Comparison of ENCODE assay signal across 9 mouse cellular contexts in genomic region chr11:88404247-88404677, GRCm38 (mm10).
DNase-seq lines count a peak whose midpoint lies in the region; ATAC-seq lines count a peak whose summit lies in the region.
"Had no signal": no experiment of that assay in that cellular context is flagged by ENCODE, and none has a peak within 500 bp of the region (broad histone marks: within the 10 kb centered on the region; RNA-seq: fewer than 3 reads in every experiment).

No protein-coding gene starts in this region.

- H3K36me3 ChIP-seq in heart, embryonic 10.5 days, result peaks cover 16% of the 10 kb centered on the region
- H3K36me3 ChIP-seq in intestine, embryonic 14.5 days (ENCODE audit: control insufficient read depth, insufficient read depth, low read length), result peaks cover 5% of the 10 kb centered on the region; the same call in 1 of the 2 replicates
- no peaks in the 10 kb centered on the region for H3K36me3 ChIP-seq in neural tube, embryonic 13.5 days

- no peaks in the 10 kb centered on the region for H3K27me3 ChIP-seq in heart, embryonic 10.5 days (ENCODE audit: insufficient read depth, poor library complexity, severe bottlenecking)
- H3K27me3 ChIP-seq in intestine, embryonic 14.5 days (replicated peaks; ENCODE audit: control insufficient read depth, insufficient read depth, low read length), result no peaks in the 10 kb centered on the region
- H3K27me3 ChIP-seq in neural tube, embryonic 13.5 days, result no peaks in the 10 kb centered on the region

- 0 out of 2 replicates have a peak overlapping the region, but pooled peaks have one; percentile 18 for H3K4me3 ChIP-seq in heart, embryonic 10.5 days
- H3K4me3 ChIP-seq in intestine, embryonic 14.5 days (ENCODE audit: low read depth, low read length), result no peak overlapping the region
- H3K4me3 ChIP-seq in neural tube, embryonic 13.5 days, result no peak overlapping the region

- no peak overlapping the region for H3K9ac ChIP-seq in intestine, embryonic 14.5 days (ENCODE audit: low read length)
- peak overlapping the region; percentile 41 for H3K9ac ChIP-seq in neural tube, embryonic 13.5 days

- no peaks in the 10 kb centered on the region for H3K9me3 ChIP-seq in heart, embryonic 10.5 days
- no peaks in the 10 kb centered on the region for H3K9me3 ChIP-seq in intestine, embryonic 14.5 days (ENCODE audit: control insufficient read depth, low read length)
- no peaks in the 10 kb centered on the region for H3K9me3 ChIP-seq in neural tube, embryonic 13.5 days

- intact Hi-C loops in heart, postnatal 14 days (cut with DNase I), result no loop called here

- 56% methylated on average over 5 of the region's 5 CpGs for WGBS in heart, embryonic 10.5 days
- 46% methylated on average over 5 of the region's 5 CpGs for WGBS in intestine, embryonic 14.5 days
- WGBS in neural tube, embryonic 13.5 days, result 55% methylated on average over 5 of the region's 5 CpGs

- peak overlapping the region; percentile 85 for H3K27ac ChIP-seq in heart, embryonic 10.5 days
- peak overlapping the region; percentile 86 for H3K27ac ChIP-seq in intestine, embryonic 14.5 days (ENCODE audit: low read depth)
- H3K27ac ChIP-seq in neural tube, embryonic 13.5 days (replicated peaks), result peak overlapping the region; percentile 90

- no peak for DNase-seq in heart, embryonic 10.5 days (ENCODE audit: low spot score)
- DNase-seq in heart, postnatal 14 days, result no peak
- peak; percentile 72 for DNase-seq in ZHBTc4 (ENCODE audit: low read depth, low spot score)
- DNase-seq in intestine, embryonic 14.5 days (ENCODE audit: low spot score), result peak; percentile 73
- DNase-seq in adrenal gland, adult 2 months, result no peak
- no peak for DNase-seq in left cerebral cortex, adult 8-10 months (ENCODE audit: low spot score in 2 of 2)

- ATAC-seq in intestine, embryonic 14.5 days (replicated peaks; ENCODE audit: low FRiP score, low TSS enrichment, low read depth), result peak; percentile 68
- ATAC-seq in neural tube, embryonic 13.5 days (ENCODE audit: low read depth), result peak; percentile 28; the same call in 1 of the 2 replicates
- ATAC-seq in erythroid progenitor cell, adult 5-6 weeks (replicated peaks; ENCODE audit: low FRiP score, poor library complexity, severe bottlenecking), result no peak
- ATAC-seq: inflammation-experienced regulatory T-cells, adult 6 months had no signal

- peak overlapping the region; percentile 33 for H3K4me2 ChIP-seq in intestine, embryonic 14.5 days (ENCODE audit: low read length)
- H3K4me2 ChIP-seq in neural tube, embryonic 13.5 days, result 0 out of 2 replicates have a peak overlapping the region, but pooled peaks have one; percentile 30

- H3K4me1 ChIP-seq in heart, embryonic 10.5 days, result peaks cover 81% of the 10 kb centered on the region
- H3K4me1 ChIP-seq in intestine, embryonic 14.5 days (replicated peaks; ENCODE audit: control insufficient read depth, insufficient read depth, low read length), result peaks cover 50% of the 10 kb centered on the region
- peaks cover 93% of the 10 kb centered on the region for H3K4me1 ChIP-seq in neural tube, embryonic 13.5 days (replicated peaks)

Comparison
In these comparisons a context has a peak if more than half of its experiments do, and no peak if none do; other contexts are left out.
1. DNase-seq: peak in ZHBTc4 (single experiment) and intestine, embryonic 14.5 days (single experiment); none in heart, embryonic 10.5 days (single experiment), heart, postnatal 14 days (0 of 2), adrenal gland, adult 2 months (single experiment) and left cerebral cortex, adult 8-10 months (0 of 2).
2. Peak in every context shown above with its lines, with median percentiles within 50 percentile points of each other: H3K27ac ChIP-seq.